Mouse (Mus musculus) layer of hippocampus, postnatal 14 days (tissue): Measurements from ENCODE around the gene Pkib. TPM values are rescaled to one million over a fixed set of nuclear protein-coding genes. Genes with fewer than 3 reads are reported as not detected.

Experiments
- DNase-seq, 2 experiments: peaks; one replicate each; pipeline ENCODE4 v3.0.0; 2021 to 2022; ENCODE audit warnings: low spot score in 2 of 2, mixed read lengths in 1 of 2
- long read RNA-seq, 2 experiments: library from polyadenylated mRNA; stranded (forward); transcript quantifications; one replicate each; pipeline ENCODE4 v2.0.0; 2021
- total RNA-seq, 2 experiments: library from RNA; stranded (reverse); gene quantifications; 2 replicates each; pipeline ENCODE4 v1.2.3; 2021

The Pkib gene
- total RNA-seq, result 10 to 100 TPM in 1 of 2 experiments, 1 to 10 TPM in 1; 7.6 to 10.5 TPM
- long read RNA-seq, experiment 1, full-length matches to known transcripts, result 8 of 12 reads
- long read RNA-seq, experiment 1, partial matches to known transcripts, result 1 of 12 reads
- long read RNA-seq, experiment 1, other reads (novel, unspliced or antisense), result 3 of 12 reads
- long read RNA-seq, experiment 2, full-length matches to known transcripts, result 15 of 17 reads
- long read RNA-seq, experiment 2, partial matches to known transcripts, result 0 of 17 reads
- long read RNA-seq, experiment 2, other reads (novel, unspliced or antisense), result 2 of 17 reads

GRCm38 (mm10) chr10:57631896-57632867 lies at the start of gene Pkib:
Gene Pkib, plus strand, starts transcription at chr10:57631981.
- DNase-seq, result peak; percentile 36 to 63

GRCm38 (mm10) chr10:57583927-57584326 lies 47.9 kb upstream of the Pkib start:
- DNase-seq, result no peak

GRCm38 (mm10) chr10:57594266-57594665 lies 37.5 kb upstream of the Pkib start:
- no peak for DNase-seq

DNA sequence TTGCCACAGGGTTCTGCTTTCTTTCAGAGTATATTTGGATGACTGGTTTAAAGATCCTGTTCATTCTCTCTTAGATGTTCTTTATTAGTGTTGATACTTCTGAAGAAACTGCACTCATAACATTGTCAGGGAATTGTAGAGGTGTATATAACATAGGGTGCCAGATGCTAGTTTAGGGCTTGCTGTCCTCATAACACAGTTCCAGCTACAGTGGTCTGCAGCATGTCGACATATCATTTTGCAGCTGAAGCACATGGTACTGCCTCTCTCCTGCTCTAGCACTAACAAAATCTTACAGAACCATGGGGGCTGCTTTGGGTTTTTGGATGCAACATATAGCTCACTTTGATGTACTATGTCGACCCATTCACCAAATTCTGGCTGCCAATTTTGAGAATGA lies 34.6 kb upstream of the Pkib start:
- DNase-seq, result no peak

DNA sequence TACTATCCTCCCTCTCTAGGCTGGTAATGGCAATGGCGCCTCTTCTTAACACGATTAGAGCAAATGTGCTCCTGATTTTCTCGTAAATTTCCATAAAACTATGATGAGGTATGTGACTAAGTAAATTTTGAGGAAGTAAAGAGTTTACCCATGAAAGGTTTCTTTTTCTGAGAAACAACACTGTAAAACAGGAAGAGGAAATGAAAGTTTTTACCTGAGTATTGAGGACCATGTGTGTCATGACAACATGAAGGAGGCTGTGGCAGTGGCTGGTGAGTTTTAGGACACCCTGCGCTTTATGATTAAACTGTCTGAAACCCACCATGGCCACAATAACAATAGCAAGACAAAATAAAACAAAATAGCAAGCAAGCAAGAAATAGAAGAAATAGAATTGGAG lies 28.8 kb upstream of the Pkib start:
- no peak for DNase-seq

DNA sequence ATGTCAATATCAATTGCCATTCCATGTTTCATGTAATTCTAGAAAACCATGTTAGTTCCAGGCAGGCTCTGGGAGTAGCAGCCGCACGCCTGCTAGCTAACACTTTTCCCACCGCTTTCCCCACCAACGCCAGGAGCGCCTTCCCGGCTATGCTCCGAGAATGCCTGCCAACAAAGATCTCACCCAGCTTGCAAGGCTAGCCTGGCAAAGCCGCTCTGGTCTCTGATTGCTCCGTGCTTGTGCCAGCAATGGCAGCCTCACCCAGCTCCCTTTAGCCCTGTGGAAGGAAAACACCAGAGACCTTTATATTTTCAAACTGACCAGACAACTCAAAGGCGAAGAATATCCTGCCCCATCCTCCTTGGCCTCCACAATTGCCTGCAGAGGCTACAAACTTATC lies 8.5 kb upstream of the Pkib start:
- DNase-seq, result peak in 1 of 2 experiments; percentile 29

DNA sequence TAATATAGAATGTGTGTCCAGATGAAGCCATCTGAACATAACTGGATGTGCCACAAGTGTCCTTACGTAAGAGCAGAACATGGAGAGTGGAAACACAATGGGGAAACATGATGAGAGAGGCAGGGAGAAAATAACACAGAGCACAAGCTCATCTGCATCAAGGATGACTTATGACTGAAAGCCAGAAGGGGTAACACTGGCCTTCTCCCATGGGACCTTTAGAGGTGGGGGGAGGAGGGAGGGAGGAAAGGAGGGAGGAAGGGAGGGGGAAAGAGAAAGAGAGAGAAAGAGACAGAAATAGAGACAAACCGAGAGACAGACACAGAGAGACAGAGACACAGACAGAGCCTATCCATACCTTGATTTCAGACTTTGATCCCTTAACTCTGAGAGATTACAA lies 4.0 kb upstream of the Pkib start:
- no peak for DNase-seq

- DNase-seq, result no peak
These were observed 1.2 kb upstream of the Pkib start for GRCm38 (mm10) chr10:57630557-57630956.

DNA sequence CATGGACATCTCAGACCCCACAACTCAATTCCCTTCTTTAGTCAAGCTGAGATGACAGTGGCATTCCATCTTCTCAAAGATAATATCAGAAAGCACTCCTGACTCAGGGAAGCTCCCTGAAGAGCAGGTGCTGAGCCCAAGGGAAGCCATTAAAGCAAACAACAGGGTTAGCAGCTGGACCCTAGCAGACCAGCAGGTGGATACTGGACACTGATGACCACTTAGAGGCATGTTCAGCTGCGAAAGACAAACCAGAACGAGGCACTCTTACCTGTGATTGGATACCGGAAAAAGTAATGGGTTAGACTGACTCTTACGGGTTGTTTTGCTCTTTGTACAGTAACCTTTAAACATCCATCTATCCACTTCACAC lies 1.1 kb downstream of the Pkib start:
- no peak for DNase-seq

DNA sequence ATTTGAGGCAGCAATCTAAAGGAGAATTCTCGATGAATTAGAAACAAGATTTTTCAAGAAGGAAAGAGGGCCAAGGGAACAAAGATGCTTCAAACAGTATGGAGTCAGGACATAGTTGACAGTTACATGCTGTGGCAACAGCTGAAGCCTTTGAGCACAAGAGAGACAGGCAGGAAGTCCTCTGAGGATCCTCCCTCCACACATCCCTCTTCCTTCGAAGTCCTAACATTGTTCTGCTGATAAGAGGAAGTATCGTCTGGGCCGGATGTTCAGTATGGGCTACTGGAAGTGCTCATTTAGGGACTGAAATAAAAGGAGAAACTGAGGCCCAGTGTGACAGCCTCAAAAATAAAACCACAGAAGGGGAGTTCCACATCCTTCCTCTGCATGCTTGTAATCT lies 5.2 kb downstream of the Pkib start:
- no peak for DNase-seq

GRCm38 (mm10) chr10:57638250-57638649 lies 6.5 kb downstream of the Pkib start:
- DNase-seq, result no peak

DNA sequence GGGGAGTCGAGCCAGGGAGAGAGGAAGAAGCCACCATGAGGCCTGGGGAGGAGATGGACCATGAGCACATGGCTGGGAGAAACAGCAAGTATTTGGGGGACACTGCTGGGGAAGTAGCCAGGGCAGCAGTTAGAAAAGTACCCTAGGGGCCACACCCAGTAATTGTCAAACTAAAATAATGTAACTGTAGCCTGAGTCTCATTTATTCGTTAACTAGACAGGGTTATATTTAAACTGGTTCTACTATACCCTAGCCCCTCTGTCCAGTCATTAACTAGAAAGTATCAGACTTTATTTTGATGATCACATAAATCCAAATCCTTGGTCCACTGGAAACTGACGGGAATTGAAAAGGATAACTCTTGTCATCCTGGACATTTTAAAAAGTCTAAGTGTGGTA lies 7.8 kb downstream of the Pkib start:
- no peak for DNase-seq

GRCm38 (mm10) chr10:57653297-57653696 lies 21.5 kb downstream of the Pkib start:
- no peak for DNase-seq

DNA sequence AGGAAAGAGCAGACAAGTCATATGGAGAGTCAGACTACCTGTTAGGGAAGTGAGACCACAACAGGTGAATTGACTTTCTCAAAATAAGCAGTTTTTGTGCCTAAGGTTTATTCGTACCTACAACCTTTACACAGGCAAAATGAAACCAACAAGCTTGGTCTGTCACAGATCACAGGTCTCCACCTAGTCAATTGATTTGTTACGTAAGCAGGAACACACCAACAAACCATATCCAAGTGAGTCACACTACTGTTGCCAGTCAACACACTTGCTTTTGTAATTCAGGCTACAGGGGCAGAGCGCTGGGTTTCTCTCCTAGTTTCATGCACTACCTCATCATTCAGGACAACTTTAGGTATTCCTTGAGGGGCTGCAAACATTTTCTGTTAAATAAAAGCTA lies 28.7 kb downstream of the Pkib start:
- no peak for DNase-seq

DNA sequence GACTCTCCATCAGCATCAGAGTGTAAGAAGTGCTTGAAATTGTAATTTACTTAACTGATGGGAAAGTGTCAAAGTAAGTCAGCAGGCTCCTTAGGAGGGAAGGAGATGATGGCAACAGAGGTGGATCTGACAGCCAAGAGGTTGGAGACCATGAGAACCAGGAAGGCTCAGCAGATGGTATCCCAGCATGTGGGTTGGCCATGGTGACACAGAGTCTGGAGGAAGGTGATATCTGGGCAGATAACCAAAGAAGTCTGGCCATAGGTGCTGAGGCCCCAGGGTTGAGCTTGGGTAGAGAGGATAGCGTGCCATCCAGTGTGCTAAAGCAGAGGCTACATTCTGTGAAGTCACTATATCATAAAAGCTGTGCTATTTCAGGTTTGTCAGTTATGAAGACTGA lies 32.0 kb downstream of the Pkib start:
- DNase-seq, result no peak

DNA sequence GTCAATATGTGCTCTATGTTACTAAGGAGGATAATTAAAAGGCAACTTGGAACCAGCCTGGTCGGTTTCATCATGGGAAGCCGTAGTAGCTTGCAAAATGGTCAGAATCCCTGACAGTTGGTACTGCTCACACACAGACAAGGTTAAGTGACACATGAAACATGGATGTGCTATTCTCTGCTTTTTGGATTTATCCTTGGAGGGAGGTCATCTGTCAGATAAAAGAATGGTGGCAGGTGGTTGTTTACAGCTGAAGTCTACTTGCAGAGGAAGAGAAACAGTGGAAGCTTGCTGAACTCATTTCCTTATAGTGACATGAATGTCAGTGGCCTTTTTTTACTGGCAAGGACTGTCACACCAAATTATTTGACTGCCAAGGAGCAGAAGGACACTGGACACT lies 32.5 kb downstream of the Pkib start:
- no peak for DNase-seq

- no peak for DNase-seq
These were observed 44.0 kb downstream of the Pkib start for GRCm38 (mm10) chr10:57675740-57676139.

GRCm38 (mm10) chr10:57687999-57688398 lies 56.2 kb downstream of the Pkib start:
- DNase-seq, result no peak

- no peak for DNase-seq
These were observed 58.4 kb downstream of the Pkib start for GRCm38 (mm10) chr10:57690161-57690560.

DNA sequence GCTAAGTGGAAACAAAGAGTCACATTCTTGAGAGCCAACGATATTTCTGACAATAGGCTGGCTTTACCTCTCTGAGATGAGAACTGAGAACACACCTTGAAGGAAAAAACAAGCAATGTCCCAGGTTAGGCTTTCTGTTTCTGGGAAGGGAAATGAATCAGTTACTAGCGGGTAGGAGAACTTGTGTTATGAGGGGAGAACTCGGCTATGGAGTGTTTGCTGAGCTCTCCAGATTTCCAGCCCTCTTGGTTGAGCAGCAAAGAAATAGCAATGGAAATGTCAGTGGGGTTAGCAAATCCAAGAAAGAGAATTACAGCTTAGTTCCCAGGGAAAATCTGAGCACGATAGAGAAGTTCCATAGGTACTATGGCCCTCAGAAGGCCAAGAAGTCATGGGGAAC lies 70.5 kb downstream of the Pkib start:
- DNase-seq, result no peak

GRCm38 (mm10) chr10:57721035-57721434 lies 89.3 kb downstream of the Pkib start:
- DNase-seq, result no peak

DNA sequence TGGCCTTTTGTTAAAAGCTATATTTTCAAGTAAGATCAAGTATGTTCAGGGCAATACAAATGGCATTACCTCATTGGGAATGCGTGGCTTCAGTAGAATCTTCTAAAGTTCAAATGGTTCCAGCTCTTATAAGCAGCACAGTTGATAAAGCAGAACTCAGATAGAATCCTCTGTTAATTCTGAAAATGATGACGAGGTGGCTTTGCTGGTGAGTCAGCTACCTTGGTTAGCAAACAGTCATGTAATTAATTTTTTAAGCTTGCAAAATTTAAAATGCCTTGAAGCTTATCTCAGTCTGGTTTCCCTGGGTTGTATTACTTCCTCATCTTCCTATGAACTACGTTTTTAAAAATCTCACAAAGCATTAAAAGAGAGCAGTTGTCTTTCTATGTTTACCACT lies 90.6 kb downstream of the Pkib start:
- DNase-seq, result no peak
